Mouse (Mus musculus) ovary, postnatal 36 days (tissue): ENCODE data around the gene Ttyh1.
"Not testable (repeated sequence)": the region's sequence is repeated elsewhere in the genome, so short reads cannot be mapped to it uniquely, and the experiment has no call there.

Source experiments
- DNase-seq: peaks from one replicate; pipeline ENCODE4 v3.0.0; 2022; ENCODE audit warnings: low spot score, mixed read lengths

The Ttyh1 gene

GRCm38 (mm10) chr7:4144046-4144445, 24.8 kb downstream of the Ttyh1 start:
- no peak for DNase-seq

GRCm38 (mm10) chr7:4144766-4145551, 25.8 kb downstream of the Ttyh1 start:
- no peak for DNase-seq

- peak; percentile 53 for DNase-seq
These were observed 26.5 kb downstream of the Ttyh1 start for GRCm38 (mm10) chr7:4145552-4146190.

DNA sequence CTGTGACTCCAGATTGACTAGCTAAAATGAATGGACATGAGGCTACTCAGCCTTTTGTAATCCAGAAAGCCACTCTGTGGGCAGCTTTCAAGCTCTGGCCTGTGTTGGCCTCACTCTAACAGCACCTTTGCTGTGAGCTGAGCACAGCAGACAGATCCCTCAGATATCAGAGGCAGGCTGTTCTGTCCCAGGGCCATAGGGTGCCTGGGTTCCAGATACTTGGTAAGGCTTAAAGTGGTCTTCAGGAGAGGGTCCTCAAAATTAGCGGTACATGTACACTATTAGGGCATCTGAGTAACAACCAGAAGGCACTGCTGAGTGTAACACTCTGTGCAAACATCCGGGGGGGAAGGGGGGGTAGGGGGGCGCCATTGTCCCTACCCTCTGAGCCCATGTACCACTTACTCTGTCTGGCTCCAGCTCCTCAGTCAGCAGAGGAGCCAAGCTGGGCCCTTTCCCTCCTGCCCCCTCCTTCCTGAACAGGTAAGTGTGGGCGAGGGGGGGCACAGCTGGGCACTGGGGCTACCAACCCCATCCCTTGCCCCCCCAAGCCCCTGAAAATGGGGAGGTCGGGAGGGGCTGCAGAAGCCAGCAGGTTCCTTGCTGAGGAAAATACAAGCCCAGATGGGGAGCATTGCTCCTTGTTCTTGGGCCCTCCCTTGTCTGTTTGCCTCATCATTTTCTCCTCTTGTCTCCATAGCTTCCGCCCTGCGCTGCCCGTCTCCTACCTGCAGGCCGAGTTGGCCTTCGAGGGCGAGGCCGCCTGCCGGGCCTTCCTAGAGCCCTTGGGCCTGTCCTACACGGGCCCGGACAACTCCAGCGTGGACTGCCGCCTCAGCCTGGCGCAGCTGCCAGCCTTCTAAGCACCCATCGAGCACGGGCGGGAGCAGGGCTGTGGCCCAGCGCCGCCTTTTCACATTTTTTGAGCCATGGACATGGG, 27.3 kb downstream of the Ttyh1 start:
- no peak for DNase-seq

DNA sequence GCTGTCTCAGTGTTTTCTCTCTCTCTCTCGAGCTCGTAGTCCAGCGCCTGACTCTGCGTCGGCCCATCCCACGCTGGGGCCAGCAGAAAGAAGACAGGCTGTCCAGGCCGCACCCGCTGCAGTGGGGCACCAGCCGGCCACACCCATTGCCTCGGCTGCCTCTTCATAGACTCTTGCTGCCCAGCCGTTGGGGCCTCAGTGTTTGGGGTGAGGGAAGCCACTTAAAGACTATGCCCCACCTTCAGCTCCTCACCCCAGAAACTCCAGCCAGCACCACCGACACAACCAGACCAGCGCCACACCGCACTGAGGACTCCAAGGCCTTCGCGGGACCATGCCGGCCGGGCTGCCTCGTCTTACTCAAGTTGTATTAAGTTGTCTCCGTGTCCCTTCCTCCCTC, 28.2 kb downstream of the Ttyh1 start:
- no peak for DNase-seq

DNA sequence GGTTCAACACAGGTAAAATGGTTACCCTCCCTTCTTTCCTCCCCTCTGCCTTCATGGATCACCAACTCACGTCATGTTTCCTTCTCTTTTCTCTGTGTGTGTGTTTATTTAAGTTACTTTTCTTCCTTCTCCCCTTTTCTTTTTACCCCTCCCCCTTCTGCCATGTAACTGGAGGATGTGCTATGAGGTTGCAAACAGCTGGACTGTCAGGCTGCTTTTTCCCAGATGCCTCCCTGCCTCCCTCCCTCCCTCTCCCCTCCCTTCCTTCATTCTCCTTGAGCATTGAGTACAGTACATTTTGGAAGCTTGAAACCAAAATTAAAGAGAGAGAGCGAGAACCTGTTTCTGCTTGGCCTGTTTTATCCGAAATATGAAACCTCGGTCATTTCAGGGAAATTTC, 28.6 kb downstream of the Ttyh1 start:
- no peak for DNase-seq

GRCm38 (mm10) chr7:4148341-4149208, 29.4 kb downstream of the Ttyh1 start:
- no peak for DNase-seq

DNA sequence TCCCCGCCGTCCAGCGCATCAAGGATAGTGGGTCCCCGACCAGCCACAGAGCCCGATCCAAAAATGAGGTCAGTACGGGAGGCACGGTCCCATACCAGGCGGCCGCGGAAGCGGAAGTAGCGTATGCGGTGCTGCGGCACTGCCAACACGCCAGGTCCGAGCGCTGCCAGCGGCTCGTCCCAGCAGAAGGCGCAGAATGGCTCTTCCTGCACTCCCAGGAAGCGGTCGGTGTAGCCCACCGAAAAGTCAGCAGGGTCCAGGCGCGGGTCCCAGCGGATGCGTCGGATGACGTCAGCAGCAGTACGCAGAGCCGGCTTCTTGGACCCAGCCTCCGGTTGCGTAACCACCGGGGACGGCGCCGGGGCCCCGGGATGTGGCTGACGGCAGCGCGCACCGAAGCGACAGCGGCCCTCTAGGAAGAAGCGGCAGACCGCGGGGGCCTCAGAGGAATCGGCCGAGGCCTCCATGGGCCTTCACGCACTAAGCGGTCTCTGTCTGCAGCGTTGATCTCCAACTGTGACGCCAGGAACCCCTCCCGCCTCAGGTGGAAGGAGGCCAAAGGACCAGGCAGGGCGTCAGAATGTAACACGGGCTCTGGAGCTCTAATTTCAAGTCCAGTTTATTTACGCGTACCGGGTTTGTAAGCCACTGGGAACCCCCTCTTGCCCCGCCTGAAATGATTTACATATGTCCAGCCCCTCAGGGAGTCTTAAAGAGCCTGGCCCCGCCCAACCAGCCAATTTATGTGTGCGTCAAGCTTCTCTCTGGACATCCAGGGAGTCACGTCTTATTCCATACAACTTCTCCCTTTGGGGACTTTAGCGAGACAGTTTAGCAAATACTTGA, 30.2 kb downstream of the Ttyh1 start:
- DNase-seq, result peak; percentile 74

- DNase-seq, result no peak
These were observed 30.9 kb downstream of the Ttyh1 start, which contains the start of gene Leng9 for GRCm38 (mm10) chr7:4150059-4150541. Gene Leng9 (minus strand): TSS chr7:4150374.

GRCm38 (mm10) chr7:4150811-4151221, 31.6 kb downstream of the Ttyh1 start:
- no peak for DNase-seq

- DNase-seq, result no peak
These were observed 32.0 kb downstream of the Ttyh1 start for GRCm38 (mm10) chr7:4151241-4151640.

GRCm38 (mm10) chr7:4154356-4154755, 35.1 kb downstream of the Ttyh1 start:
- DNase-seq, result no peak

- no peak for DNase-seq
These were observed 35.8 kb downstream of the Ttyh1 start for GRCm38 (mm10) chr7:4154976-4155375.

GRCm38 (mm10) chr7:4161596-4161995, 42.4 kb downstream of the Ttyh1 start:
- not testable (repeated sequence) for DNase-seq

GRCm38 (mm10) chr7:4163571-4164072, 44.4 kb downstream of the Ttyh1 start:
- DNase-seq, result no peak

- peak; percentile 73 for DNase-seq
These were observed 45.1 kb downstream of the Ttyh1 start, which contains the start of gene Cdc42ep5 for GRCm38 (mm10) chr7:4164090-4164910. Gene Cdc42ep5 (minus strand): TSS chr7:4164860.

DNA sequence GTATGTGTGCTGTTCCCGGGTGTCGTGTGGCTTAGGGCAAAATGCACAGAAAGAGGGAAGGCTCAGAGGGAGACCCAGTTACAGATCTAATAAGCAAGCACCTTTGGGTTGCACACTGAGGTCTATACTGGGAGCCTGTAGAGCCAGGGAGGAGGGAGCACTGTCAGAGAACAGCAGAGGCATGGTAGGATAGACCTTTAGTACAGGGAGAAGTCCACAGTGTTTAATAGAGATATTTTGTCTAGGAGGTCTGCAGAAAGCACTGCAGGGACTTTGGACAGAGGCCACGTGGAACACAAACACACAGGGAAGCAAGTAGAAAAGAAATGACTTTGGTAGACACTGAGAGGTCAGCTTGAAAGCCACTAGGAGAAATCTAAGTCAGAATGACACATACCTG, 46.1 kb downstream of the Ttyh1 start:
- DNase-seq, result no peak

DNA sequence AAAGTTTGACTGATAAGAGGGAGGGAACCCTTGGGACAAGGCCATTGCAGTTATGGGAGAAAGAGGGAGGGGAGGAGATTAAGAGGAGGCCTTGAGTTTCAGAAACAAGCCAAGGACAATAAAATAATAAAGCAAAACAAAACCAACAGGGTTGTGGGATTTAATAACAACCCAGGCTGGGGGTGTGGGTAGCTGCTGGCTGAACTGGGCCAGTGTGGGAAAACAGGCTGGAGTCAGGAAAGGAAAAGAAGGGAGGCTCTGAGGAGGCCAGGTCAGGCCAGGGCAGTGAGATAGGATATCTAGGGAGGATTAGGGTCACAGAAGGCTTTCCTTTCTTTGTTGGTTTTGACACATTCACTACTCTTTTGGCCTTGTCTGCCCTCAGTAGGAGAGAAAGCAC, 47.9 kb downstream of the Ttyh1 start:
- DNase-seq, result peak; percentile 58
